ENCODE assay signal across 8 mouse cellular contexts in the genomic region with DNA sequence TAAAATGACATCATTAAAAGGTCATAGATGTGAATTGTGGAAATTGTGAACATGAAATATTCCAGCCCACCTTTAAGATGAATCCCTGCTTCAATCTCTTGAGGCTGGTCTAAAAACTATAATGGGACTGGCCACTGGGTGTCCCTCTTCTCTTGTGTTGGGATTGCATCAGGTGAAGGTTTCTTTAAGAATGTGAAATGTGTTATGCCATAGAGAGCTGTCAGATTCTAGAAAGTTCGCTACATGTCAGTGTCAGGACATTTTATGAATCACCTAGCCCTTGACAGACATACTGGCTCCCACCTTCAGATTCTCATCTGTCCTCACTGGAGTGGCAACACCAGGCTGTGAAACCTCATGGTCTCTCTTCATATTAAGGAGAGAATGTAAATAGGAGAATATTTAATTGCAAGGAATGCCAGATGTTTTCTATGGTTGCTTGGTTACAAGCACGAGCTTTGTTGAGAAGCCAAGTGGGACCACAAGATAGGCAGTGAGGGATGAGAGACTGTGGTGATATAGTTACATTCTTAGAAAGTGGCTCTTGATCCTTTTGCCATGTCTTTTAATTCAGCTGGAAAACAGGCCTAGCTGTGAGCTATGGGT.
DNase-seq lines count a peak whose midpoint lies in the region.

No protein-coding gene starts in this region.

- peak; percentile 13 to 78 for DNase-seq in adrenal gland, adult (ENCODE audit: inconsistent age in 2 of 2, low spot score in 1 of 2)
- DNase-seq in adrenal gland, postnatal 4 days (ENCODE audit: low spot score in 2 of 2) = no peak
- peak; percentile 3 for DNase-seq in lung, postnatal 36 days
- no peak for DNase-seq in lung, postnatal 10 days
- DNase-seq in layer of hippocampus, adult 18-20 months (ENCODE audit: low spot score in 2 of 2) = peak; percentile 4 to 60
- peak; percentile 23 for DNase-seq in right cerebral cortex, adult 18-20 months
- DNase-seq in spleen, postnatal 10 days (ENCODE audit: low spot score in 2 of 2) = no peak
- DNase-seq in ovary, postnatal 36 days (ENCODE audit: low spot score) = no peak

Comparison
In these comparisons a context has a peak if more than half of its experiments do, and no peak if none do; other contexts are left out.
1. DNase-seq: peak in adrenal gland, adult (2 of 2), lung, postnatal 36 days (single experiment), layer of hippocampus, adult 18-20 months (2 of 2) and right cerebral cortex, adult 18-20 months (single experiment); none in adrenal gland, postnatal 4 days (0 of 2), lung, postnatal 10 days (single experiment), spleen, postnatal 10 days (0 of 2) and ovary, postnatal 36 days (single experiment).